8 mouse cellular contexts compared by ENCODE assay signal in genomic region chr13:30973501-30974246, GRCm38 (mm10). TPM values are rescaled to one million over a fixed set of nuclear protein-coding genes. Genes with fewer than 3 reads are reported as not detected.
DNase-seq lines count a peak whose midpoint lies in the region; ATAC-seq and TF ChIP-seq lines count a peak whose summit lies in the region.

Gene Exoc2, minus strand, starts transcription at chr13:30974093.
Gene Gm5447, plus strand, starts transcription at chr13:30974204.

- no peak for TF ChIP-seq CTCF in heart, postnatal 0 days (IDR thresholded peaks at IDR 0.05; ENCODE audit: low read depth)
- 0 out of 2 replicates have a peak, but pooled peaks have one; percentile 1 for TF ChIP-seq CTCF in liver, postnatal 0 days (IDR thresholded peaks at IDR 0.05; ENCODE audit: low read depth)

- H3K9me3 ChIP-seq in forebrain, embryonic 12.5 days = no peaks in the 10 kb centered on the region
- H3K9me3 ChIP-seq in heart, postnatal 0 days (replicated peaks; ENCODE audit: control insufficient read depth, low read length) = no peaks in the 10 kb centered on the region
- H3K9me3 ChIP-seq in liver, postnatal 0 days (ENCODE audit: low read length) = no peaks in the 10 kb centered on the region
- no peaks in the 10 kb centered on the region for H3K9me3 ChIP-seq in neural tube, embryonic 13.5 days

- H3K36me3 ChIP-seq in forebrain, embryonic 12.5 days (replicated peaks) = no peaks in the 10 kb centered on the region
- no peaks in the 10 kb centered on the region for H3K36me3 ChIP-seq in heart, postnatal 0 days (replicated peaks; ENCODE audit: control insufficient read depth, insufficient read depth, low read length)
- no peaks in the 10 kb centered on the region for H3K36me3 ChIP-seq in liver, postnatal 0 days (replicated peaks; ENCODE audit: insufficient read depth, low read length)
- no peaks in the 10 kb centered on the region for H3K36me3 ChIP-seq in neural tube, embryonic 13.5 days

- no peaks in the 10 kb centered on the region for H3K27me3 ChIP-seq in forebrain, embryonic 12.5 days
- H3K27me3 ChIP-seq in heart, postnatal 0 days (ENCODE audit: control insufficient read depth, insufficient read depth, low read length) = no peaks in the 10 kb centered on the region
- H3K27me3 ChIP-seq in liver, postnatal 0 days (ENCODE audit: insufficient read depth, low read length) = no peaks in the 10 kb centered on the region
- no peaks in the 10 kb centered on the region for H3K27me3 ChIP-seq in neural tube, embryonic 13.5 days

- H3K9ac ChIP-seq in forebrain, embryonic 12.5 days = peak within 1 kb of the TSS; percentile 83
- H3K9ac ChIP-seq in heart, postnatal 0 days (replicated peaks; ENCODE audit: low read depth, low read length) = peak within 1 kb of the TSS; percentile 90
- peak within 1 kb of the TSS; percentile 85 for H3K9ac ChIP-seq in liver, postnatal 0 days (replicated peaks)
- peak within 1 kb of the TSS; percentile 93 for H3K9ac ChIP-seq in neural tube, embryonic 13.5 days

- peak; percentile 99 for ATAC-seq in cerebellum, adult (ENCODE audit: insufficient number of reproducible peaks, low FRiP score, low TSS enrichment)
- ATAC-seq in forebrain, embryonic 12.5 days (ENCODE audit: low FRiP score) = peak; percentile 98
- peak; percentile 98 for ATAC-seq in heart, postnatal 0 days (ENCODE audit: insufficient read depth, low read depth)
- peak; percentile 99 for ATAC-seq in liver, postnatal 0 days
- peak; percentile 99 for ATAC-seq in neural tube, embryonic 13.5 days (ENCODE audit: low read depth)

- peak within 1 kb of the TSS; percentile 87 for H3K4me3 ChIP-seq in forebrain, embryonic 12.5 days (replicated peaks)
- peak within 1 kb of the TSS; percentile 94 for H3K4me3 ChIP-seq in heart, postnatal 0 days (ENCODE audit: low read depth, low read length)
- peak within 1 kb of the TSS; percentile 78 for H3K4me3 ChIP-seq in liver, postnatal 0 days (ENCODE audit: low read depth, low read length)
- H3K4me3 ChIP-seq in neural tube, embryonic 13.5 days = peak within 1 kb of the TSS; percentile 91

- TF ChIP-seq EP300 in heart, postnatal 0 days (IDR thresholded peaks at IDR 0.05; ENCODE audit: low read depth) = no peak
- TF ChIP-seq EP300 in liver, postnatal 0 days (IDR thresholded peaks at IDR 0.05; ENCODE audit: low read depth) = no peak

- H3K4me1 ChIP-seq in forebrain, embryonic 12.5 days = peaks cover 9% of the 10 kb centered on the region
- H3K4me1 ChIP-seq in heart, postnatal 0 days (ENCODE audit: control insufficient read depth, insufficient read depth) = peaks cover 4% of the 10 kb centered on the region; the same call in 1 of the 2 replicates
- H3K4me1 ChIP-seq in liver, postnatal 0 days (ENCODE audit: insufficient read depth) = peaks cover 26% of the 10 kb centered on the region
- peaks cover 18% of the 10 kb centered on the region for H3K4me1 ChIP-seq in neural tube, embryonic 13.5 days (replicated peaks)

- H3K27ac ChIP-seq in forebrain, embryonic 12.5 days = peak within 1 kb of the TSS; percentile 80
- H3K27ac ChIP-seq in heart, postnatal 0 days (ENCODE audit: low read depth) = peak within 1 kb of the TSS; percentile 84
- H3K27ac ChIP-seq in liver, postnatal 0 days (ENCODE audit: low read depth) = peak within 1 kb of the TSS; percentile 89
- H3K27ac ChIP-seq in neural tube, embryonic 13.5 days (replicated peaks) = peak within 1 kb of the TSS; percentile 89

- WGBS in forebrain, embryonic 12.5 days = under 1% methylated on average over 53 of the region's 54 CpGs
- under 1% methylated on average over 53 of the region's 54 CpGs for WGBS in heart, postnatal 0 days
- WGBS in liver, postnatal 0 days (ENCODE audit: insufficient replicate concordance) = under 1% methylated on average over 49 of the region's 54 CpGs
- 1% methylated on average over 48 of the region's 54 CpGs for WGBS in neural tube, embryonic 13.5 days

- DNase-seq in ES-CJ7 (ENCODE audit: low read depth, low spot score) = peak; percentile 85
- peak; percentile 80 for DNase-seq in heart, postnatal 0 days (ENCODE audit: low spot score)
- peak; percentile 88 to 92 for DNase-seq in kidney, postnatal 4 days
- DNase-seq in liver, postnatal 0 days = peak; percentile 90
- DNase-seq in telencephalon, adult 2 months (ENCODE audit: low read depth, low spot score) = peak; percentile 73

- peak within 1 kb of the TSS; percentile 69 for H3K4me2 ChIP-seq in forebrain, embryonic 12.5 days
- peak within 1 kb of the TSS; percentile 74 for H3K4me2 ChIP-seq in heart, postnatal 0 days (ENCODE audit: low read depth, low read length)
- peak within 1 kb of the TSS; percentile 71 for H3K4me2 ChIP-seq in liver, postnatal 0 days (ENCODE audit: low read depth, low read length)
- peak within 1 kb of the TSS; percentile 68 for H3K4me2 ChIP-seq in neural tube, embryonic 13.5 days

RNA-seq across cellular contexts. Expression of gene Exoc2, which starts in this region (rescaled TPM):
- 42.7 and 46.5 TPM in 2 replicates for polyA plus RNA-seq in forebrain, embryonic 12.5 days (2016; fragmentation: Nextera tagmentation; extraction: Ambion mirVana)
- total RNA-seq in heart, postnatal 0 days (2014; rRNA removed; ENCODE audit: low replicate concordance) = 15.3 and 15.8 TPM in 2 replicates
- 12.6 and 13.3 TPM in 2 replicates for polyA plus RNA-seq in heart, postnatal 0 days (2015; fragmentation: Nextera tagmentation; extraction: Ambion mirVana)
- polyA plus RNA-seq in liver, postnatal 0 days (2015; fragmentation: Nextera tagmentation; extraction: Ambion mirVana) = 6.7 and 8.1 TPM in 2 replicates
- 41.9 and 44.1 TPM in 2 replicates for polyA plus RNA-seq in neural tube, embryonic 13.5 days (2015; fragmentation: Nextera tagmentation; extraction: Ambion mirVana)

RNA-seq across cellular contexts. Expression of gene Gm5447, which starts in this region (rescaled TPM):
- polyA plus RNA-seq in forebrain, embryonic 12.5 days (2016; fragmentation: Nextera tagmentation; extraction: Ambion mirVana) = 0.18 TPM in 1 of 2 replicates, not detected in the other
- not detected in 2 replicates for total RNA-seq in heart, postnatal 0 days (2014; rRNA removed; ENCODE audit: low replicate concordance)
- polyA plus RNA-seq in heart, postnatal 0 days (2015; fragmentation: Nextera tagmentation; extraction: Ambion mirVana) = not detected in 2 replicates
- polyA plus RNA-seq in liver, postnatal 0 days (2015; fragmentation: Nextera tagmentation; extraction: Ambion mirVana) = 0.06 TPM in 1 of 2 replicates, not detected in the other
- not detected in 2 replicates for polyA plus RNA-seq in neural tube, embryonic 13.5 days (2015; fragmentation: Nextera tagmentation; extraction: Ambion mirVana)

Comparison
In these comparisons a context has a peak if more than half of its experiments do, and no peak if none do; other contexts are left out.
1. Peak in every context shown above with its lines: DNase-seq, ATAC-seq, H3K4me3 ChIP-seq and H3K27ac ChIP-seq.